Mouse (Mus musculus): Measurements from ENCODE around the gene Bpifb9a. TPM values are rescaled to one million over a fixed set of nuclear protein-coding genes. Genes with fewer than 3 reads are reported as not detected.
"Not testable (repeated sequence)": the region's sequence is repeated elsewhere in the genome, so short reads cannot be mapped to it uniquely, and the experiment has no call there.

The Bpifb9a gene
- total RNA-seq, 1 experiment from 2014 or later, result not detected

- not testable (repeated sequence) for ATAC-seq (replicated peaks; ENCODE audit: insufficient number of reproducible peaks, low FRiP score, low TSS enrichment, poor library complexity, severe bottlenecking)
These were observed 37.1 kb downstream of the Bpifb9a start for GRCm38 (mm10) chr2:154294746-154295145.

GRCm38 (mm10) chr2:154300496-154300895 is 42.8 kb downstream of the Bpifb9a start:
- ATAC-seq (replicated peaks; ENCODE audit: insufficient number of reproducible peaks, low FRiP score, low TSS enrichment, poor library complexity, severe bottlenecking), result peak; percentile 80; the same call in 1 of the 2 replicates

- no peak for ATAC-seq (replicated peaks; ENCODE audit: insufficient number of reproducible peaks, low FRiP score, low TSS enrichment, poor library complexity, severe bottlenecking)
These were observed 44.1 kb downstream of the Bpifb9a start for GRCm38 (mm10) chr2:154301763-154302162.

GRCm38 (mm10) chr2:154304604-154305003 is 47.0 kb downstream of the Bpifb9a start:
- not testable (repeated sequence) for ATAC-seq (replicated peaks; ENCODE audit: insufficient number of reproducible peaks, low FRiP score, low TSS enrichment, poor library complexity, severe bottlenecking)

GRCm38 (mm10) chr2:154306927-154307326 is 49.3 kb downstream of the Bpifb9a start, which contains the start of gene Bpifb9b:
Gene Bpifb9b (plus strand): TSS chr2:154307227.
- ATAC-seq (replicated peaks; ENCODE audit: insufficient number of reproducible peaks, low FRiP score, low TSS enrichment, poor library complexity, severe bottlenecking), result not testable (repeated sequence)

- peak; percentile 54 for ATAC-seq (replicated peaks; ENCODE audit: insufficient number of reproducible peaks, low FRiP score, low TSS enrichment, poor library complexity, severe bottlenecking)
These were observed 56.1 kb downstream of the Bpifb9a start for GRCm38 (mm10) chr2:154313771-154314170.

Other genes with a start within 250 kb of the Bpifb9a start
- not detected in 3 replicates for gene Bpifa2, start 249.6 kb upstream of the Bpifb9a start, total RNA-seq (2017)
- 1.8 TPM in 1 of 3 replicates, not detected in the others for gene Bpifa3, start 127.5 kb upstream of the Bpifb9a start, total RNA-seq (2017)
- gene Bpifa1, start 115.0 kb upstream of the Bpifb9a start, total RNA-seq (2017), result not detected in 3 replicates
- not detected in 3 replicates for gene Bpifa5, start 95.2 kb upstream of the Bpifb9a start, total RNA-seq (2017)
- not detected in 3 replicates for gene Bpifb1, start 67.0 kb upstream of the Bpifb9a start, total RNA-seq (2017)
- gene Bpifb5, start 34.1 kb upstream of the Bpifb9a start, total RNA-seq (2017), result not detected in 3 replicates
- not detected in 3 replicates for gene Bpifb9b, start 49.4 kb downstream of the Bpifb9a start, total RNA-seq (2017)
- 8.5 to 13.1 TPM (median 9.7 TPM) in 3 replicates for gene Cdk5rap1, start 115.2 kb downstream of the Bpifb9a start, total RNA-seq (2017)
- gene Snta1, start 150.2 kb downstream of the Bpifb9a start, total RNA-seq (2017), result 4.8 to 10.8 TPM (median 4.9 TPM) in 3 replicates
- 9.8 to 18.5 TPM (median 11.9 TPM) in 3 replicates for gene Cbfa2t2, start 178.6 kb downstream of the Bpifb9a start, total RNA-seq (2017)

Data from monocyte, adult 5-6 weeks (primary cell).